Mouse (Mus musculus) megakaryocyte-erythroid progenitor cell, adult 5-6 weeks (primary cell): ENCODE results near the gene Vgll4. TPM values are rescaled to one million over a fixed set of nuclear protein-coding genes. Genes with fewer than 3 reads are reported as not detected.

Source experiments
- ATAC-seq: replicated peaks from 2 replicates; pipeline ENCODE4 v1.8.0; 2016; ENCODE audit warnings: mild to moderate bottlenecking, inconsistent platforms; ENCODE audit not compliant: severe bottlenecking, poor library complexity, low FRiP score, low TSS enrichment
- total RNA-seq, 2 experiments: library from RNA; stranded (forward) in 1 of 2; stranded (reverse) in 1 of 2; fragments of 200-1000, 215-1000 nt in 1 of 2; fragments of >200 nt in 1 of 2; fragmentation: Nextera tagmentation in 1 of 2; gene quantifications; 2 replicates each; pipeline ENCODE4 v1.2.3; 2014 to 2017

The Vgll4 gene
- total RNA-seq, 2 experiments from 2014 or later, result 19.1 to 25.9 TPM

GRCm38 (mm10) chr6:114883261-114883740 lies 86.5 kb downstream of the Vgll4 start:
- peak; percentile 42 for ATAC-seq

- ATAC-seq, result no peak
Measured at GRCm38 (mm10) chr6:114882675-114883074, 87.1 kb downstream of the Vgll4 start.

GRCm38 (mm10) chr6:114882212-114882611 lies 87.6 kb downstream of the Vgll4 start:
- ATAC-seq, result no peak

- peak; percentile 22; the same call in 1 of the 2 replicates for ATAC-seq
Measured at GRCm38 (mm10) chr6:114880798-114881197, 89.0 kb downstream of the Vgll4 start.

GRCm38 (mm10) chr6:114878841-114879520 lies 90.8 kb downstream of the Vgll4 start:
- ATAC-seq, result no peak

GRCm38 (mm10) chr6:114876546-114876945 lies 93.2 kb downstream of the Vgll4 start:
- ATAC-seq, result no peak

- no peak for ATAC-seq
Measured at GRCm38 (mm10) chr6:114876033-114876432, 93.8 kb downstream of the Vgll4 start.

GRCm38 (mm10) chr6:114875018-114875558 lies 94.7 kb downstream of the Vgll4 start:
- ATAC-seq, result peak; percentile 81

GRCm38 (mm10) chr6:114874138-114874928 lies 95.5 kb downstream of the Vgll4 start:
- ATAC-seq, result peak; percentile 31

GRCm38 (mm10) chr6:114873808-114874137 lies 96.0 kb downstream of the Vgll4 start:
- ATAC-seq, result no peak

GRCm38 (mm10) chr6:114871010-114871660 lies 98.7 kb downstream of the Vgll4 start:
- no peak for ATAC-seq

GRCm38 (mm10) chr6:114869501-114870076 lies 100.2 kb downstream of the Vgll4 start:
- no peak for ATAC-seq

GRCm38 (mm10) chr6:114868656-114869055 lies 101.1 kb downstream of the Vgll4 start:
- ATAC-seq, result no peak

- no peak for ATAC-seq
Measured at GRCm38 (mm10) chr6:114866619-114867018, 103.2 kb downstream of the Vgll4 start.

GRCm38 (mm10) chr6:114866078-114866477 lies 103.7 kb downstream of the Vgll4 start:
- ATAC-seq, result no peak

GRCm38 (mm10) chr6:114864421-114864820 lies 105.4 kb downstream of the Vgll4 start:
- no peak for ATAC-seq

GRCm38 (mm10) chr6:114863501-114863900 lies 106.3 kb downstream of the Vgll4 start:
- ATAC-seq, result no peak

GRCm38 (mm10) chr6:114862046-114862445 lies 107.7 kb downstream of the Vgll4 start:
- no peak for ATAC-seq

GRCm38 (mm10) chr6:114861591-114861990 lies 108.2 kb downstream of the Vgll4 start:
- ATAC-seq, result no peak
